Mouse (Mus musculus) E14TG2a.4 (cell line): Measurements from ENCODE around the gene Ubd.

Experiments
- H3K27me3 ChIP-seq: 2 replicates; pipeline ENCODE4 v1.6.1; 2014; ENCODE audit warnings: low read length, control low read depth; ENCODE audit not compliant: insufficient read depth
- H3K36me3 ChIP-seq: 2 replicates; pipeline ENCODE4 v1.6.1; 2014; ENCODE audit warnings: low read length, control low read depth; ENCODE audit not compliant: insufficient read depth
- H3K4me1 ChIP-seq: replicated peaks from 2 replicates; pipeline ENCODE4 v1.6.1; 2014; ENCODE audit warnings: low read depth, low read length, control low read depth
- H3K4me3 ChIP-seq: replicated peaks from 2 replicates; pipeline ENCODE4 v1.5.1; 2014; ENCODE audit warnings: mild to moderate bottlenecking, low read length
- H3K9me3 ChIP-seq: 2 replicates; pipeline ENCODE4 v1.6.1; 2014; ENCODE audit warnings: low read length, control low read depth
- CTCF ChIP-seq: conservative IDR thresholded peaks from 2 replicates; pipeline ENCODE4 v1.5.1; 2014; ENCODE audit warnings: low read length
- NANOG ChIP-seq: IDR thresholded peaks from 2 replicates; pipeline ENCODE4 v1.6.1; 2014; ENCODE audit warnings: borderline replicate concordance, low read length, mixed read lengths
- POU5F1 ChIP-seq: IDR thresholded peaks from 2 replicates; pipeline ENCODE4 v1.6.1; 2014; ENCODE audit warnings: low read length, borderline replicate concordance

Gene Ubd

GRCm38 (mm10) chr17:37193656-37194055 is at the start of gene Ubd:
TSS of gene Ubd (plus strand) at chr17:37193892.
- TF ChIP-seq NANOG: no peak
- TF ChIP-seq CTCF: no peak
- TF ChIP-seq POU5F1: no peak
- peaks cover 37% of the 10 kb centered on the region for H3K27me3 ChIP-seq

DNA sequence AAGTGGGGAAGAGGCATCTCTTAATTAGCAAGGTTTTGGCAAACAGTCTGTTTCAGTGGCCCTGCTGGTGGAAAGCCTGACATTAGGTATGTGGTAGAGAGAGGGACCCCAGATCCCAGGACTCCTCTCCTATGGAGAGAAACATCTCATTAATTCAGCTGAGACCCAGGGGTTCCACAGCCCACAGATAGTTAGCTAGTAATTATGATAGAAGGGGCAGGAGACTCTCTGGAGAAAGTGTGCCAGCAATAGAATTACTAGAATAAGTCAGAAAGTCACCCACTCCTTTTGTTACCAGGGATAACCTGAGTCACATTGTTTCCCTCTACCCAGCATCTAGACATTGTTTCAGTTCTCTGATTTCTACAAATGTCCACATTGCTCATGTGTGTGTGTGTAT is 32.3 kb upstream of the Ubd start, which contains the start of gene Olfr93:
Olfr93 (minus strand) TSS at position 101 of the 400 bp plus-strand sequence.
- TF ChIP-seq CTCF: no peak
- TF ChIP-seq POU5F1: no peak
- TF ChIP-seq NANOG: no peak
- H3K9me3 ChIP-seq: no peaks in the 10 kb centered on the region
- no peaks in the 10 kb centered on the region for H3K27me3 ChIP-seq
- no peak within 1 kb of the TSS for H3K4me3 ChIP-seq
- H3K4me1 ChIP-seq: no peaks in the 10 kb centered on the region; the same call in 1 of the 2 replicates
- H3K36me3 ChIP-seq: no peaks in the 10 kb centered on the region

More at GRCm38 (mm10) chr17:37193656-37194055, at the start of gene Ubd:
- Histone ChIP-seq H3K9me3 (no peaks in the 10 kb centered on the region), H3K4me1 (peaks cover 19% of the 10 kb centered on the region), H3K4me3 (no peak within 1 kb of the TSS), H3K36me3 (no peaks in the 10 kb centered on the region)

GRCm38 (mm10) chr17:37185474-37185873 is 8.2 kb upstream of the Ubd start:
- Histone ChIP-seq H3K36me3 (no peaks in the 10 kb centered on the region), H3K9me3 (no peaks in the 10 kb centered on the region), H3K4me3 (no peak overlapping the region), H3K4me1 (no peaks in the 10 kb centered on the region), H3K27me3 (no peaks in the 10 kb centered on the region)
- TF ChIP-seq CTCF (no peak), POU5F1 (no peak), NANOG (no peak)

DNA sequence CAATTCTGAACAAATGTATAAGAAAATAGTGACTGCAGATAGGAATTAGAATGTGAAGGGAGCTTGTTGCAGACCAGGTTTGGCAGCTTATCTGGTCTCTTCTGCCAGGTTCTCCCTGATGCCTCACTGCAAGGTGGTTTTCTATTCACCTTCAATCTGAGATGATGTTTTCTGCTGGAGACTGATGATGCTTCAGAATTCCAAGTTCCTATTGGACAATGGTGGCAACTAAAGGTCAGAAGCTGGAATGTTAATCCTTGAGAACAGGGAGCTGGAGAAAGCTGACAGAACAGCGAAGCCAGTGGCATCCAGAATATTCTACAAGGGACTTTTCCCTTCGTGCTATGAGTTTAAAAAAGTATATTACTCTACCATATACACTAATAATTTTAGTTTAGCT is 3.0 kb upstream of the Ubd start:
- Histone ChIP-seq H3K4me1 (no peaks in the 10 kb centered on the region), H3K4me3 (no peak overlapping the region), H3K9me3 (no peaks in the 10 kb centered on the region), H3K27me3 (peaks cover 10% of the 10 kb centered on the region), H3K36me3 (no peaks in the 10 kb centered on the region)
- TF ChIP-seq POU5F1 (no peak), CTCF (no peak), NANOG (no peak)

GRCm38 (mm10) chr17:37193032-37193431 is 660 bp upstream of the Ubd start:
- Histone ChIP-seq H3K36me3 (no peaks in the 10 kb centered on the region), H3K27me3 (peaks cover 32% of the 10 kb centered on the region), H3K4me3 (no peak overlapping the region), H3K4me1 (peaks cover 15% of the 10 kb centered on the region), H3K9me3 (no peaks in the 10 kb centered on the region)
- TF ChIP-seq NANOG: no peak
- no peak for TF ChIP-seq CTCF
- no peak for TF ChIP-seq POU5F1

- Histone ChIP-seq H3K4me1 (peaks cover 19% of the 10 kb centered on the region), H3K36me3 (no peaks in the 10 kb centered on the region), H3K27me3 (peaks cover 37% of the 10 kb centered on the region), H3K9me3 (no peaks in the 10 kb centered on the region), H3K4me3 (no peak overlapping the region)
- TF ChIP-seq CTCF (no peak), POU5F1 (no peak), NANOG (no peak)
Measured at GRCm38 (mm10) chr17:37194782-37195181, 1.1 kb downstream of the Ubd start.

DNA sequence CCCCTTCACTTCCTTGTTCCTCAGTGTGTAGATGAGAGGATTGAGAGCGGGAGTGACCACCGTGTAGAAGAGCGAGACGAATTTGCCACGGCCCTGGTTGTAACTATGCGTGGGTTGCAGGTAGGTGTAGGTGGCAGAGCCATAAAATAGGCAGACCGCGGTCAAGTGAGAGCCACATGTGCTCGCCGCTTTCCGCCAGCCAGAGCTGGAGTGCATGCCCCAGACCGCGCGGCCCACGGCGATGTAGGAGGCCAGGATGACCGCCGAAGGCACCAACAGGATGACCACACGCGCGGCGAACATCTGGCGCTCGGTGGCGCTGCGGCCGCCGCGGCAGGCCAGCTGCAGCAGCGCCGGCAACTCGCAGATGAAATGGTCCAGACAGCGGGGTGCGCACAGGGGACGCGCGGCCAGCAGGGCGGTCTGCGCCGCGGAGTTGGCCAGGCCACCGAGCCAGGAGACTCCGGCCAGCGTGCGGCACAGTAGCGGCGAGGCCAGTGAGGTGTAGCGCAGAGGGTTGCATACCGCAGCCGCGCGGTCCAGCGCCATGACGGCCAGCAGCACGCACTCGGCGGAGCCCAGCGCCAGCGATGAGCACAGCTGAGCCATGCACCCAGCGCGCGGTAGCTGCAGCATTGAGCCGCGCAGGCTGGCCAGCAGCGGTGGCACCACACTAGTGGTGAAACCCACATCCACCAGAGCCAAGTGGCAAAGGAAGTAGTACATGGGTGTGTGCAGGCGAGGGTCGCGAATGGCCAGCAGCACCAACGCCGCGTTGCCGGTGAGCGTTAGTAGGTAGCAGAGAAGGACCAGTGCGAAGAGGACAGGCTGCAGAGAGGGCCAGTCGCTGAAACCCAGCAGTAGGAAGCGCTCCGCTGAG is 3.4 kb downstream of the Ubd start:
- TF ChIP-seq POU5F1 (no peak), CTCF (no peak), NANOG (no peak)
- Histone ChIP-seq H3K27me3 (peaks cover 44% of the 10 kb centered on the region), H3K9me3 (no peaks in the 10 kb centered on the region), H3K36me3 (no peaks in the 10 kb centered on the region), H3K4me3 (peak overlapping the region; percentile 84), H3K4me1 (peaks cover 19% of the 10 kb centered on the region)

GRCm38 (mm10) chr17:37200894-37201293 is 7.2 kb downstream of the Ubd start, which contains the start of gene Olfr94:
TSS of gene Olfr94 (minus strand) at chr17:37200994.
- TF ChIP-seq NANOG: no peak
- no peaks in the 10 kb centered on the region for H3K36me3 ChIP-seq

More at GRCm38 (mm10) chr17:37200894-37201293, 7.2 kb downstream of the Ubd start, which contains the start of gene Olfr94:
- H3K4me3 ChIP-seq: no peak within 1 kb of the TSS
- H3K27me3 ChIP-seq: peaks cover 32% of the 10 kb centered on the region
- peaks cover 19% of the 10 kb centered on the region for H3K4me1 ChIP-seq
- no peaks in the 10 kb centered on the region for H3K9me3 ChIP-seq
